Mouse (Mus musculus) cerebellum, postnatal 25 days (tissue): ENCODE measurements around the gene Tacr2.

Source experiments
- DNase-seq, 2 experiments: peaks; one replicate each; pipeline ENCODE4 v3.0.0; 2021; ENCODE audit warnings: mixed read lengths in 2 of 2

The Tacr2 gene

GRCm38 (mm10) chr10:62242358-62242757, 9.9 kb upstream of the Tacr2 start:
- no peak for DNase-seq

GRCm38 (mm10) chr10:62242896-62243295, 9.3 kb upstream of the Tacr2 start:
- DNase-seq, result peak; percentile 54 to 71

GRCm38 (mm10) chr10:62244067-62244466, 8.2 kb upstream of the Tacr2 start:
- DNase-seq, result no peak

GRCm38 (mm10) chr10:62247156-62247555, 5.1 kb upstream of the Tacr2 start:
- DNase-seq, result no peak

- DNase-seq, result no peak
Observed at GRCm38 (mm10) chr10:62247815-62248214, 4.4 kb upstream of the Tacr2 start.

GRCm38 (mm10) chr10:62252496-62253235, 428 bp downstream of the Tacr2 start:
- no peak for DNase-seq

GRCm38 (mm10) chr10:62258298-62258697, 6.1 kb downstream of the Tacr2 start:
- no peak for DNase-seq

GRCm38 (mm10) chr10:62261115-62261886, 9.1 kb downstream of the Tacr2 start:
- DNase-seq, result peak; percentile 71 to 83

GRCm38 (mm10) chr10:62264299-62264698, 12.1 kb downstream of the Tacr2 start:
- no peak for DNase-seq

GRCm38 (mm10) chr10:62269278-62269677, 17.0 kb downstream of the Tacr2 start:
- DNase-seq, result no peak

GRCm38 (mm10) chr10:62275235-62275634, 23.0 kb downstream of the Tacr2 start:
- peak; percentile 92 to 96 for DNase-seq

- DNase-seq, result no peak
Observed at GRCm38 (mm10) chr10:62277499-62278293, 25.5 kb downstream of the Tacr2 start.

GRCm38 (mm10) chr10:62279066-62279465, 26.8 kb downstream of the Tacr2 start:
- DNase-seq, result no peak

- no peak for DNase-seq
Observed at GRCm38 (mm10) chr10:62279671-62280070, 27.4 kb downstream of the Tacr2 start.

- DNase-seq, result no peak
Observed at GRCm38 (mm10) chr10:62282782-62283181, 30.5 kb downstream of the Tacr2 start.

GRCm38 (mm10) chr10:62283206-62283792, 31.1 kb downstream of the Tacr2 start:
- no peak for DNase-seq

- DNase-seq, result no peak
Observed at GRCm38 (mm10) chr10:62287460-62288124, 35.4 kb downstream of the Tacr2 start.

- peak; percentile 73 to 77 for DNase-seq
Observed at GRCm38 (mm10) chr10:62294112-62294511, 41.9 kb downstream of the Tacr2 start.

- DNase-seq, result peak in 1 of 2 experiments; percentile 52
Observed at GRCm38 (mm10) chr10:62296086-62296872, 44.0 kb downstream of the Tacr2 start.

- peak; percentile 89 to 91 for DNase-seq
Observed at GRCm38 (mm10) chr10:62300006-62300827, 48.0 kb downstream of the Tacr2 start.
